In the genomic region with DNA sequence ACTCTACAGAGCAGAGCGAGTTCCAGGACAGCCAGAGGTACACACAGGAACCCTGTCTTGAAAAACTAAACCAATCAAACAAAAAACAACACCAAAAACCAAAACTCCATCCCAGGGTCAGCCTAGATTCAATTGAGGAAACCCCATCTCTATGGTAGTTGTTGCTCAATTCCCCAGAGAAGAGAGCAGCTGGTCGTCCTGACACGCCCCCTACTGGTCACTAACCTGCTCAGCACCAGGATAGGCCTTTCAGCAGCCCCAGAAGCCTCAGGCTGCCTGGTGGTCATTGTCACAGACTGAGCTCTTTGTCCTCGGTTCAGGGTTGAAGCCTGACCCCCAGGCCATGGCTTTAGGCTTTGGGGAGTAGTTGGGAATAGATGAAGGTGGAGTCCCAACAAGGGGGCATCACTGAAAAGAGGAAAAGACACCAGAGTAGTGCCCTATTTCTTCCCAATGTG, we compare ENCODE assay signal across 8 mouse cellular contexts. TPM values are rescaled to one million over a fixed set of nuclear protein-coding genes. Genes with fewer than 3 reads are reported as not detected.
DNase-seq lines count a peak whose midpoint lies in the region; ATAC-seq and TF ChIP-seq lines count a peak whose summit lies in the region.

A gene (minus strand): TSS at position 408 of the 458 bp plus-strand sequence.

- no peak within 1 kb of the TSS for H3K9ac ChIP-seq in forebrain, embryonic 15.5 days (replicated peaks)

- TF ChIP-seq POLR2A in small intestine, adult 2 months (IDR thresholded peaks at IDR 0.05; ENCODE audit: low read depth, low read length) = no peak

- DNase-seq in G1E (ENCODE audit: low spot score) = peak; percentile 54
- DNase-seq in adrenal gland, postnatal 14 days = peak; percentile 77
- peak; percentile 74 for DNase-seq in hindbrain, embryonic 10.5 days (ENCODE audit: low spot score)
- no peak for DNase-seq in left cerebral cortex, adult 8-10 months (ENCODE audit: low spot score in 2 of 2)

- peaks cover 2% of the 10 kb centered on the region for H3K36me3 ChIP-seq in G1E (replicated peaks)
- no peaks in the 10 kb centered on the region for H3K36me3 ChIP-seq in forebrain, embryonic 15.5 days
- H3K36me3 ChIP-seq in hindbrain, embryonic 10.5 days = no peaks in the 10 kb centered on the region
- no peaks in the 10 kb centered on the region for H3K36me3 ChIP-seq in macrophage (ENCODE audit: inconsistent target)
- H3K36me3 ChIP-seq in small intestine, adult 2 months (ENCODE audit: control insufficient read depth, insufficient read depth, low read length) = no peaks in the 10 kb centered on the region

- WGBS in forebrain, embryonic 15.5 days = 21% methylated on average over 4 of the region's 4 CpGs
- WGBS in hindbrain, embryonic 10.5 days = 25% methylated on average over 4 of the region's 4 CpGs
- WGBS in macrophage (ENCODE audit: missing documents) = 33% methylated on average over 4 of the region's 4 CpGs
- WGBS in small intestine, adult 2 months = 19% methylated on average over 4 of the region's 4 CpGs

- no peak for ATAC-seq in G1E (ENCODE audit: extremely low read depth, insufficient number of reproducible peaks, low FRiP score, poor library complexity, severe bottlenecking)
- ATAC-seq in forebrain, embryonic 15.5 days (replicated peaks) = no peak
- no peak for ATAC-seq in cerebellum, adult (ENCODE audit: insufficient number of reproducible peaks, low FRiP score, low TSS enrichment)

- H3K79me2 ChIP-seq in macrophage (ENCODE audit: inconsistent target) = peaks cover 9% of the 10 kb centered on the region; the same call in 1 of the 2 replicates

- no peak within 1 kb of the TSS for H3K4me3 ChIP-seq in G1E (ENCODE audit: low read depth, low read length)
- H3K4me3 ChIP-seq in forebrain, embryonic 15.5 days = no peak within 1 kb of the TSS
- H3K4me3 ChIP-seq in hindbrain, embryonic 10.5 days = no peak within 1 kb of the TSS
- no peak within 1 kb of the TSS for H3K4me3 ChIP-seq in macrophage (ENCODE audit: inconsistent target)
- H3K4me3 ChIP-seq in small intestine, adult 2 months (ENCODE audit: low read depth, low read length) = peak within 1 kb of the TSS; percentile 14; the same call in 1 of the 2 replicates

- H3K27me3 ChIP-seq in G1E (ENCODE audit: insufficient read depth, low read length) = no peaks in the 10 kb centered on the region
- no peaks in the 10 kb centered on the region for H3K27me3 ChIP-seq in forebrain, embryonic 15.5 days
- H3K27me3 ChIP-seq in hindbrain, embryonic 10.5 days (ENCODE audit: insufficient read depth, poor library complexity, severe bottlenecking) = no peaks in the 10 kb centered on the region; the same call in 1 of the 2 replicates
- no peaks in the 10 kb centered on the region for H3K27me3 ChIP-seq in small intestine, adult 2 months (ENCODE audit: control insufficient read depth, insufficient read depth, low read length)

- no peak within 1 kb of the TSS for H3K27ac ChIP-seq in forebrain, embryonic 15.5 days (replicated peaks)
- H3K27ac ChIP-seq in hindbrain, embryonic 10.5 days = peak within 1 kb of the TSS; percentile 79
- H3K27ac ChIP-seq in macrophage = no peak within 1 kb of the TSS
- peak within 1 kb of the TSS; percentile 93 for H3K27ac ChIP-seq in small intestine, adult 2 months (ENCODE audit: insufficient read depth, low read depth, low read length)

- peak; percentile 86 for TF ChIP-seq CTCF in G1E (IDR thresholded peaks at IDR 0.05; ENCODE audit: low read depth, low read length)
- TF ChIP-seq CTCF in small intestine, adult 2 months (IDR thresholded peaks at IDR 0.05; ENCODE audit: extremely low read depth, insufficient read length, insufficient replicate concordance, low read depth, low read length) = peak; percentile 83; the same call in 1 of the 2 replicates

- peaks cover 3% of the 10 kb centered on the region for H3K9me3 ChIP-seq in G1E (replicated peaks)
- no peaks in the 10 kb centered on the region for H3K9me3 ChIP-seq in forebrain, embryonic 15.5 days
- H3K9me3 ChIP-seq in hindbrain, embryonic 10.5 days = peaks cover 3% of the 10 kb centered on the region; the same call in 1 of the 2 replicates

- H3K4me1 ChIP-seq in G1E (ENCODE audit: insufficient read depth, low read depth, low read length) = peaks cover 31% of the 10 kb centered on the region
- H3K4me1 ChIP-seq in forebrain, embryonic 15.5 days = peaks cover 21% of the 10 kb centered on the region
- H3K4me1 ChIP-seq in hindbrain, embryonic 10.5 days (replicated peaks) = peaks cover 28% of the 10 kb centered on the region
- peaks cover 19% of the 10 kb centered on the region; the same call in 1 of the 2 replicates for H3K4me1 ChIP-seq in small intestine, adult 2 months (ENCODE audit: control insufficient read depth, insufficient read depth, insufficient read length, low read length)

- no peak within 1 kb of the TSS for H3K4me2 ChIP-seq in forebrain, embryonic 15.5 days (replicated peaks)

RNA-seq across cellular contexts. Expression of the gene that starts here (rescaled TPM):
- 53.7 and 56.6 TPM in 2 replicates for total RNA-seq in G1E (2014; fragmentation: Nextera tagmentation)
- total RNA-seq in G1E (2017) = 33.3 and 42.2 TPM in 2 replicates
- 53.9 and 69.4 TPM in 2 replicates for polyA plus RNA-seq in G1E (2012)
- total RNA-seq in adrenal gland, postnatal 14 days (2021) = 81.1 and 81.8 TPM in 2 replicates
- 193 and 201 TPM in 2 replicates for polyA plus RNA-seq in forebrain, embryonic 15.5 days (2015; fragmentation: Nextera tagmentation; extraction: Ambion mirVana)
- 210 and 236 TPM in 2 replicates for polyA plus RNA-seq in hindbrain, embryonic 10.5 days (2016; fragmentation: Nextera tagmentation; extraction: Ambion mirVana)
- total RNA-seq in left cerebral cortex, adult 8-10 months (2022) = 10 to 100 TPM; 67.8 to 78.4 (median 74.9) TPM
- total RNA-seq in macrophage (2018; cell fraction: chromatin; rRNA removed) = 100 to 1,000 TPM in 3 of 26 experiments, 10 to 100 TPM in 23; 13.5 to 205 (median 56.5) TPM
- total RNA-seq in macrophage (2018; cell fraction: cytosol; rRNA removed) = 10 to 100 TPM; 16.5 to 29.4 (median 20.1) TPM
- total RNA-seq in macrophage (2018; cell fraction: nucleus; rRNA removed) = 100 to 1,000 TPM in 2 of 26 experiments, 10 to 100 TPM in 24; 12.6 to 160 (median 33.4) TPM
- polyA plus RNA-seq in macrophage (2018) = 18.4 to 35.9 TPM (median 20.8 TPM) in 3 replicates
- polyA plus RNA-seq in small intestine, adult 2 months (2012; rRNA removed) = 209 and 451 TPM in 2 replicates

Comparison
In these comparisons a context has a peak if more than half of its experiments do, and no peak if none do; other contexts are left out.
1. DNase-seq: peak in G1E (single experiment), adrenal gland, postnatal 14 days (single experiment) and hindbrain, embryonic 10.5 days (single experiment); none in left cerebral cortex, adult 8-10 months (0 of 2).
2. H3K27ac ChIP-seq: peak in hindbrain, embryonic 10.5 days (single experiment) and small intestine, adult 2 months (single experiment); none in forebrain, embryonic 15.5 days (single experiment) and macrophage (single experiment).